Mouse (Mus musculus): Measurements from ENCODE around the gene Iqgap2.
A peak's percentile ranks its signal among the peaks of the same experiment; 100 is the strongest.

Iqgap2 gene

DNA sequence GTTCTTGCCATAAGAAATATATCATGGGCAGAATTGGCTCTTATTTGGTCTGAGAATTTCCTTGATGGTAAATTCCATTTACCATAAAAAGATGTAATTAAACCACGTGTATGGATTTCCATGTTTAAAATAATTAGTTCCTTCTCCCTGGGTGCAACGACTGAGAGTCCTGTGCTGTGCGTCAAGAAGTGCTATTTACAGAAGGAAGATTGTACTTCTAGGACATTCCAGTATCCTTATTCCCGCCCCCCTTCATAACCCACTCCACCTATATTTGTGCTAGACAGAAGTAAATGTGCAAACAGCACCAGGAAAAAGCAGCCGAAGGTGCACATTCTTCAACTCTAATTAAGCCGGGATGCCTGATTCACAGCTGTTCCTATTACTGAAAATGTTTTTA is 65.5 kb downstream of the Iqgap2 start:
- DNase-seq: no peak

DNA sequence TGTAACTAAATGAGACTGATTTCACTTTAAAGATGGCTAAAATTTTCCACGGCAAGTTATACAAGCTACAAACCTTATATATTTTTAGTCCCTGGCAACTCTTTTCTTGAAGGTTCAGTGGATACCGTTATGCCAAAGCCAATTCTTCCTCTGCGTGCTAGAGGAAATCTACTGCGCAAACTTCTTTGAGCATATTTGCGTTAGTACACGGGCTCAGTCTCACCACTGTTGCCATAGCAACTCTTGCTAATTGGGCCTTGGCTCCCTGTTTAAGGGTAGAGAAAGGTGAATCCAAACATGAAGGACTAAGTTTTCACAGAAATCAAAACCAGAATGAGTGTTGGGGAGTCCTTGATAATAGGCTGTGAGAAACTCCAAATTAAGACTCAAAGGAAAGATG is 68.8 kb downstream of the Iqgap2 start:
- peak; percentile 73 for DNase-seq

DNA sequence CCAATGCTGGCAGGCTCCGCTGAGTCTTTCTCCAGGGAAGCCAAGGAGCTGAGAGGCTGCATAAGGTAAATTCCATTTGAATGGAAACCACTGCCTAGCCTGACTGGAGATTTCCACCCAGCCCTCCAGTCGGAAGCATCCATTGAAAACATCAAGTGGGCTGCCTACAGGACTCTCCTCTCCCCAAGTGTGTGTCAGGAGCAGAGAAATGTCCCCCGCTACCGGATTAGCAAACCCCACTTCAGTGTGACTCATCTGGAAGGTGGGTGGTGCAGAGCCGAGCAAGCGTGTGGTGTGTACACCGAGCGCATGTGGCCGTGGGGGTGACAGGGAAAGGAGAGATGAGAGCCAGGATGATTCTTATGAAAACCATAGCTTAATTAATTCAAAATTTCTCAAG is 71.7 kb downstream of the Iqgap2 start:
- peak; percentile 93 for DNase-seq

DNA sequence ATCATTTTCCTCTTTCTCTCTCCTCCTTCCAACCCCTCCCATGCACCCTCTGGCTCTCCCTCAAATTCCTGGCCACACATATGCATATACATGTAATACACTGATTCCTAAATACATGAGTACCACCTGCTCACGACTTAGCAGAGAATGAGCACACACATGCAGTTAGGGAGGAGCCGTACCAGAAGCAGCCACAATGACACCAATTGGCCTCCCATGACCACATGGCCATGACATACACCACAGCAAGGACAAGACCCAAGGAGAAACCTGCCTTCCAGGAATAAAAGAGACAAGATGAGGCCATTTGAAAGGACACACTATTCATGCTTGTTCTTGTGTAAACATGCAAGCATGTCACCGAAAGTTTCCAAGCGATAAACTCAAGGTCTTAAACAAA is 72.8 kb downstream of the Iqgap2 start:
- DNase-seq: no peak

DNA sequence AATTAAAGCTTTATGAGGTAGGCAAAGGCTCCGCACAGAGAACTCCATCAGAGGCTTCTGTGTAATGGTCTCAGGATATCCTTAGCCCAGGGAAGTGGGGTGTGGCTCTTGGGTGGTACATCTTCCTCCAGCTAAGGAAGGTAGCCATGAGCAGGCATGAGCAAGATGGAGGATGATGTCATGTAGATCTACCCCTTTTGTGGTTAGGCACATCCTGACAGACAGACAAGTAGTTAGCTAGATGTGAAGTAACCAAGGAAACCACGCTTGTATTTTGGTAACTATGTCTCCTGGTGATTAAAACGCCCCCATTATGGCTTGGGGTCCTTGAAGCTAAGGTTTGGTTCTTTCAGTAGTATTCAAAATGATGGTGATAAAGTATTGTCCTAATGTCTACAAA is 78.1 kb downstream of the Iqgap2 start:
- no peak for DNase-seq

DNA sequence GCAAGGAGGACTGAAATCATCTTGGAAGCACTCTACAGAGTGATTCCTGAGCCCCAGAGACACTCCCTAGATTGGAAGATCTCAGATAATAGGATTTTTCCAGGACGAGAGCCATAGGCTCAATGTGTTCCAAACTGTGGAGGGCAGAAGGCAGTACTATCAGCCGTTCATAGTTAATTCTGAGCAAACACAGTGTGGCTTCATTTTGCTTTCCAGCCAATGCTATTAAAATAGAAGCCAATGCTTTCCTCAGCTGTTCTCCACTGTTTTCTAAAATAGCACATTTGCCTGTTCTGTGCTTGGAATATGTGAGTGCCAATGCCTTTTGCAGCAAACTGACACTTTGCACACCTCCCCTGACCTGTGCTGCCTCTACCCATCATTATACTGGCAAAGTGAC is 80.9 kb downstream of the Iqgap2 start:
- DNase-seq: no peak

DNA sequence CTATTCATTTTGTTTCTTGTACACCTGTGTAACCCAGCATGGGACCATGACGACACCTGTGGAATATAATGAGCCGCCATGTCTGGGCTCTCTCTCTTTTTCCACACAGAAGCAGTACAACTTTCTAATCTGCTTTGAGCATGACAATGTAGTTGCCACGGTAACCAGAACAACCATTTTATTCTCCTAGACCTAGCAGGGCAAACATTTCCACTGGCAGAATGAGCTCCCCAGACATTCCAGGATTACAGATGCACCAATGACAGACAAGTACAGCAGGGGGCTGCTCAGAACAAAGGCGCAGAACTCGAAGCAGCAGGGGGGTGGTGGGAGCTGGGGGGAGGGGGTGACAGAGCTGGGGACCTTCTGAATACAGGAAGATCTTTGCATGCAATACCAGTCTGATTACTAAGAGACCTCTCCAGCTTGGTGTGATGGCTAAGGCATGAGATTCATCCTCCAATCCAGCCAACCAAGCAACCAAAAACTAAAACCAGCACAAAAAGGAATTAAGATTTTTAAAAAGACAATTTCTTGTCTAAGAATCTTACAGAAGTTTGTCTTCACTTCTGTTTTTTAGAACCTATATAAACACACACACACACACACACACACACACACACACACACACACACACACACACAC is 84.5 kb downstream of the Iqgap2 start:
- DNase-seq: no peak

DNA sequence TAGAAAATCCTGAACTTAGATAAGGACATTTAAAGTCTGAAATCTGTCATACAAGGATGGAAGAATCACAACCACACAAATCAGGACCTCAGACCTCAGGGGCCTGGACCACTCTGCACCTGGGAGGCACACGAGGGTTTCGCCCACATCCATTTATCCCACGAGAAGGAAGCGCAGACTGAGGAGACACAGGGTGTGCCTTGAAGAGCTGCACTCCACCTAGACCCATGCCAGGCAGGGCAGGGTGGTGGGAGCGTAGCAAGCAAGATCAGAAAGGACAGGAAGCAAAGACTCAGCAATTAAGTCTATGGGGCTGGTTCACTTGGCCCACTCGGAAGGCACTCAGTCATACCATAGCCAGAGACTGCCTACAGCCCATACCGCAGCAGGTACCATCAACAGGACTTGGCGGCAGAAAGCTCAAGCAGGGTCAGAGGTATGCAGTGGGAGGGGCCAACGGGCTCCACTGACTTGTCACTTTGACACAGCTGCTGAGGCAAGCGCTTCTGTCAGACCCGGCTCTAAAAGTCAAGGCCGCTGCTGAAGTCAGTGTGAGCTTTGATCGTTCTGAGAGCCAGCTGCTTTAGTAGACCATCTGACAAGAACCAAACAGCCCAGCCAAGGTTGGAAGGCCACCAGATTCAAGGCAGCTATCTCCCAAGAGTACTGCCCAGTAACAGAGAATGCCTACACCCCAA is 86.1 kb downstream of the Iqgap2 start:
- DNase-seq: no peak

DNA sequence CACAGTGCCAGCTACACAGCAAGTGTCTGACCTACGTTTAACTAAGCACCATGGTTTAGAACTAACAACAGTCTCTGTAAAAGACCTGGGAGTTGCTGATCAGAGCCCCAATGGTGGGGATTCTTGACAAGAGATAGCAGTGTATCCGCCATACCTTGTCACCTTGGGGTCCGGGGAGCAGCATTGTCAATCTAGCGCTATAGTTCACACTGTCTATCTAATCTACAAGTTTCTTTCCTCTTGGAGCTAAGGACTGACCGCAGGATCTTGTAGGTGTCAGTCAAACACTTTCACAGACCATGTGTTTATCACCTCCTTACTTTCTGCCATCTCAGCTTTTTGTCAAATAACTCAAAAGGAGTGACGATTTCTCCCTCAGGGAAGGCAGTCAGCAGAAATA is 87.6 kb downstream of the Iqgap2 start:
- DNase-seq: no peak

DNA sequence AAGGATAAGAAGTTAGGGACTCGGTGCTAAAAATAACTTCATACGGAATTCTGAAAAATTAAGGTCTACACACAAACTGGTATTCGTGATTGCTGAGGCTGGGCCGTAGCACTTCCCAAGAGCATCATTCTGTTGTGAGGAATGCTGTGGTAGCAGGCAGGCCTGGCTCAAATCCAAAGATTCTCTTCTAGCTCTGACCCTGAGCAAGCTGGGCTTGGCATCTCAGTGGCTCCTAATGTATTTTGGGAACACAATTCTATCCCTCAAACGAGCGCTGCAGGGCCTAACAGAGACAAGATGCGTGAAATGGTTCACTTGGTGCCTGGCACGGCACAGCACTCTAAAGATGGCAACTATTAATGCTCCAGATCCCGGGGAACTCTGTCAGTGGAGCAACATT is 90.8 kb downstream of the Iqgap2 start:
- no peak for DNase-seq

DNA sequence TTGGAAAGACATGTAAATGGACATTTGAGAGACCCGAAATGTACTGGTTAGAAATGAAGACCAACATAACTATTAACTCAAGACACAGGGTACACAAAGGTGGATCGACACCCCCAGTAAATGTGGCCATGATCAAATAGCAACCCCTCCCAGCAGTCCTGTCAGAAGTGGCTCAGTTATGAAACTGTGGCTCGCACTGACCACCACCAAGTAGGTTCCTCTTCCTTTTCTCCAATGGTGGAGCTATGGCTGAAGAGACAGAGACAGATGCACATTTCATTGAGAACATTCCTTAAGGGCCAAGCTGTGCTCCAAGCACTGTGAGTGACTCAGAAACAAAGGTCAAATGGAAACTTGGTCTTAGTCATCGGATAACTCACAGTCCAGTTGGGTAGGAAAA is 92.4 kb downstream of the Iqgap2 start:
- no peak for DNase-seq

DNA sequence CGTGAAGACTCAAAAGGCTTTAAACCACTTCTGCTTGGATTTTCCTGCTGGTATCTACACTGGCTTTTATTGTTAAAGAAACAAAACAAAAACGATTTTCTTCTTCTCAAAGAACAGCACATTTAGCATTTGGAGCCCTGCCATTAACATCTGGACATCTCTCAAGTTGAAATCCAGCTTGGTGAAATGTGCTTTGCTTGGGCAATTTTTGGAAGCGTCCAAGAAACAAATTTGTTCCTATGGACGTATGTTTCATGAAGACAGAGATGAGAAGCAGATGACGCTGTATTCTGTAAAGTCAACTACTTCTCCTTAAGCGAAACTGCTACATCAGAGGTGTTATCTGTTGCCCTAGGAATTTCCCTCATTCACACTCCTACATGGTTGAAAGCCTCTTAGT is 93.0 kb downstream of the Iqgap2 start:
- DNase-seq: no peak

DNA sequence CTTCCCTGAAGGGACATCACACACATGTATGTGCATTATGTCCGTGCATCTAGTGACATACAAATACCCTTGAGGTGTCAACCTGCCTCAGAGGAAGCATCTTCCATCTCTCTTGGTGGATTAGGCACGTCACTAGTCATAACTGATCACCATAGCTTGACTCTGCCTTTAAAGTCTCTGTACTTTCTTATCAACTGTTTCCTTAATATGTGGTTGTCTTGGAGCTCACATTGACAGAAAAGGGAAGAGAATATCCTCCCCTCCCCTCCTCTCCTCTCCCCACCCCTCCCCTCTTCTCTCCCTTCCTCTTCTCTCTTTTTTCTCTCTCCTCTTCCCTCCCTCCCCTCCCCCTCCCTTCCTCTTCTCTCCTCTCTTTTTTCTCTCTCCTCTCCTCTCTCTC is 94.2 kb downstream of the Iqgap2 start:
- no peak for DNase-seq

DNA sequence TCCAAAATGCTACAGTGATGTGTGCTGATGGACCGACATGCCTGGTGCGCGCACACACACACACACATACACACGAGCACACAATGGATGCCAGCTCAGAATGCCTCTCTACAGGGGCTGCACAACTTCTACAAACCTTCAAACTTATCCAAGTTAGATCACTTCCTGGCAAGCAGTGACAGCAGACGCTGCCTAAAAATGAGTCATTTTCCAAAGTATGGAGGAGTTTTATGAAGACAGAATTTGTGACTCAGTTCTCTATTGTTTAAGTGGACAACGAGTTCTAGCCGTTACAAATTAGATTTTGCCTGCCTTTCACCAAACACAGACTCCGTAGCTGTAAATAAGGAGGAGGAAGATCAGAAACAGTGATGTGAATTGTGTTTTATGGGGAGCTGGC is 97.4 kb downstream of the Iqgap2 start:
- DNase-seq: no peak

DNA sequence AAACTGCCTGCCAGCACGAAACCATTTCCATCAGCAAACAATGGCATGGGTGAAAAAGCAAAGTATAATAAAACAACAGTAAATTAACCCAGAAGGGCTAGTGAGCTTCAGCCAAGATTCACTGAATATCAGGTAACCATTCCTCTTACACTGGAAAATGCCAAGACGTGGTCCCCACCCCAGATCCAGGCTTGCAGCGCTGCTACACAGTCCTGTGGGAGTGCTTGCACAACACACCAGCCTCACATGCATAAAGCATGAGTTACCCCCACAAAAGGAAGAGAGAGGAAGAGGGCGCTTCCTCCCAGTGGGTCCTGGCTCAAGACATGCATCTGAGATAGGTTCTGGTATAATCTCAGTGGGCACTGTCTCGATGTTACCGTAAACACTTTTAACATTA is 100.8 kb downstream of the Iqgap2 start:
- no peak for DNase-seq

DNA sequence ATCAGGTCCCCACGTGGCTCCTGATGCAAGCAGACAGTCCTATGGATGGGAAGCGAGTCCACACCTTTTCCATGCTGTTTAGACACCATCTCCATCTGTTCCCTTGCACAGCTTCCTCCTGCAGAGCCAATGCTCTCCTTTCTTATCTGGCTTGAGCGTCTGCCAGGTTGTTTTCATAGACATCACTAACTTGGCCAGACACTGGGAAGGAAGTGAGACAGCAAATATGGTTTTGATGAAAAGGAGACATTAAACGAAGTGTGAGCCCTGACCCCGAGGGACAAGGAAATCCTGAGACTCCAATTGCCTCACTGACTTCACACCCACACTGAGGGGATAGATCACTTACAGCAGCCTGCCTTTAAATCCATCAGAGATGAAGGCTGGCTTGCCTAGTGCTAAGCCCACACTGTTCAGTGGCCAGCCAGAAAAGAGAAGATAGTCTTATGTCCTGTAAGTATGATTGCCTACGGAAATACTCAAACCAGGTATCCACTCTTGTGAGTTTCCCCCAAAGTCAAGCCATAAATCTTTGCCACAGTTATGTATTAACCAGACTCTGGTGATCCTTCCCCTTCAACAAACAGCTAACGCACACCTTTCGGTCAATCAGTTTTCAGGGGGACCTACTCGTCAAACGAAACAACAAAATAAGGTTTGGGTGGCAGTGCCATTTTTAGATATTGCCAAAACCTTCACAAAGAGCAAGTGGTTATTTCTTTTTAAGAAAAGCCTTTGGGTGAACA is 102.9 kb downstream of the Iqgap2 start:
- DNase-seq: peak; percentile 60

DNA sequence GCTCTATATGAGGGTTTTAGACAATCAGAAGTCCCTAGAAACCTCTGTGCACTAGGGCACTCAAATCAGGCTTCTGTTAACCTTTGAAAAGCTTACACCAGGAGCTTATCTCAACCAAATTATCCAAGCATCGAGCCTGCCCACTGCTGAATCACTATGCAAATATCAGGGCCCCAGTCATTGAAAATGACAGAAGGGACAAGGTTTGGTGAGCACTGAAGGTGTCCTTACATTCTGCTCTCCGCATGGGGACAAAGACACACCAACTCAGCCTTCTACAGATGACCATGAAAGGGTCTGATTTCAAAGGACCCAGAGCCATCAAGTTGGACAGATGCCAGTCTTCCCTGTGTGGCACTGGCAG is 108.8 kb downstream of the Iqgap2 start:
- no peak for DNase-seq

DNA sequence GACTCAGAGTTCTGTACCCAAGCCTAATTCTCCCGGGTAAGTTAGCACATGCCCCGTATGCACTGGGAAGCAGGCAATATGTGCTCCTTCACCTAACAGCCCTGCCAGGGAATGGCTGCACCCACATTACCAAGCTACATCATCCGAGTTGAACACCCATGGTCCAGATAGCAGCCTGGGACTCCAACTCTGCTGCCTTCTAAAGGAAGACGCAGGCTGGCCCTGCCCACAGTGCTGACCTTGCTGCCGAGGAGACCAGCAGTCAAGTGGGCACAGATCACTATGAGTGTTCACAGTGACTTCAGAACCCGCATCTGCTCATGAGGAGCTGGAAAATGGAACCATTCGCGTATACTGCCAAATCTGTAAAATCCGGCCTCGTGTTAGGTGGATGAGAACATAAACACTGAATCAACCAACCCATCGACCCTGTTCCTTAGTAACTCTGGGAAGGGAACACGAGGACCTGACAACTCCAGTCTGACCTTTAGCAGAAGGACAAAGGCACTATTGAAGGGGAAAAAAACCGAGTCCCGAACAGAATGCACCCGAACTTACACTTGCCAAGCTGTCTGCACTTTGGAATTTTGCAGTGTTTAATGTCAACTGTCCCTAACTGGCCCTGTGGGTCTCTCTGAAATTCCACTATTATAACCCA is 109.3 kb downstream of the Iqgap2 start:
- no peak for DNase-seq

DNA sequence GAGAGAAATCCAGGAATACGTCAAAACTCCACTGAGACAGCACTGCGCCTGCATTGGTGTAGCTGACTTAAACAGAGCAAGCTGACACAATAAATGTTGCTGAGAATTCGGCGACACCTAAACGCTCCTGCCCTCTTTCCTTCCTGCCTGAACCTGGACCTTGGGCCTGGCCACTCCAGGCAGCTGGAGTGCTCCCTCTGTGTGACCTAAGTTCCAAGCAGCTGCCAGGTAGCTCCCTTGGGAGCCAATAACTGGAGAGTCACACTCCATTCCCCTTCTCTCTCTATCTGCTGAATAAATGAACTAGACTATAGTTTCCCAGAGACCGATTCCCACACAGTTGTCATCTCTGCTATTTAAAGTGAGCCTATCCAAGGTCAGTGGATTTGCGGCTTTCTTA is 111.7 kb downstream of the Iqgap2 start:
- DNase-seq: no peak

DNA sequence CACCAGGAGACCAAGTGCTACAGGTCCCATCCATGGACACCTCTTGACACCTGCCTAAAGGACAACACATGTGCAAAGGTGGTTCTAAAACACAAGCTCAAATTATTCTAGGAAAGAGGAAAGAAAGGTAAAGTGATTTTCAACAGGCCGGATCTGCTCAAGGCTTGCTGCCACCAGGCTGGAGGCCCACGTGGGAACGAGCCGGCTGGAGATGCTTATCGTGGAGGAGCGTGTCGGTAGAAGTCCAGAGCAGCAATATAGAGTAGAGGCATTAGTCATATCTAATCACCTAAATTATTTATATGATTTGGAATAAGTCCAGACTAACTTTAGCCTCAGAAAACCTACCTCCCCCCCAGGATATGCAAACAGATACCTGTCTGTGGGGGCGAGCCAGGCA is 112.5 kb downstream of the Iqgap2 start:
- no peak for DNase-seq

DNA sequence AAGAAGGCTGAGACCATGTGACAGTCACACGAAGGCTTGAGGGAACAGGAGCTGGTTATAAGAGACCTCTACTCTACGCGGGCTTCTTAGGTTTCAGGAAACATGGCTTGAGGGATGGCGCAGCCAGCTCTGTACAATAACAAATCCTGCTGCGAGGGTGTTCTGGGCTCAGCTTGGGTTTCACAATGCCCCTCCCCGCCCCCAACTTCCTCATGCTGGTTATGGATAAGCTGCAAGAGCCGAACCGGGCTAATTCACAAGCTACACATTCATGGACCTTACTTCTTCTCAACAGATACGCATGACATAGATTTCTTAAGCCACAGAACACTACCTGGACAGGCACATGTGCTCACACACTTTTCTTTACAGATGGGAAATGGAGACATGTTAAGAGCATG is 113.0 kb downstream of the Iqgap2 start:
- no peak for DNase-seq

DNA sequence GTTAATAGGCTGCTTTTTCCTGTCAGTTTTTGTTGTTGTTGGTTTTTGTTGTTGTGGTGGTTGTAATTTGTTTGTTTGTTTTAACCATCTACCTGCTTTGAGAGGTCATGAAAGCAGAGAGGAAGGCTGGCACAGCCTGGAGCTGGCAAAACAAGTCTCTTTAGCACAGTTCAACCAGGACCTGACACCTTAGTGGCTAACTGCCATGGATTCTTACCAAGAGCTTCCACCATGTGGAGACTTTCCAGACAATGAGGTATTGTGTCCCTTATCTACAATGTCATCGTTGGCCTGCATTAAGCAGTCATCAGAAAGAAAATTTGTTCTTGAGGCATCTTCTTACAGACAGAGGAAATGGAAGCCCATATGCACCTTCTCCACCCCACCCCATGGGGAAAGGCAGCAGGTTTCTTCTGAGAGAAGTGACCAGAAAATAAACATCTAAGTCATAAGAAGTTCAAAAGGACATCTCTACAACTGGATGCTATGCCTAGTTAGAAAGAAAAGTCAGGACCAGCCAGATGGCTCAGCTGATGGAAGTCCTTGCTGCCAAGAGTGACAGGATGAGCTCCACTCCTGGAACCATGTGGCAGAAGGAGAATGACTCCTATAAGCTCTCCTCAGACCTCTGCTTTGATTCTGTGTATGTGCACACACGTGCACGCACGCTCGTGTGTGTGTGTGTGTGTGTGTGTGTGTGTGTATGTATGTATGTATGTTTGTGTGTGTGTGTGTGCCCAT is 113.9 kb downstream of the Iqgap2 start:
- no peak for DNase-seq

DNA sequence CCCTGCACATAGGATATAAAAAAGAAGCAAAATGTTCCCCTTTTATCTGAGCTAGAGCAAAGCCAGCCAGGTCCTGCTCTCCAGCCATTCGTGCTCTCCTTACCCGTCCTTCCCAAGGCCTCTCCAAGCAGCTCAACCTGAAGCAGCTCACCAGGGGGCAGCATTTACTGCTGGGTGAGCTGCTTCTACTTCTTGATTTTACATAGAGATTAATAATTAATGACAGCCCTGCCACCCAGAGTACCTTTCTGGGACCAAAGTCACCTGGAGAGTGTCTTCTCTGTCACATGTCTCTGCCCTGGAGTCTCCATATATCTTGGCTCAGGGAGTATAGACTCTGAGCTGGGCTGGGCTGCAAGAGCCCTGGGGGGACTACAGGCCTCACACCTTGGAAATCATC is 114.5 kb downstream of the Iqgap2 start:
- peak; percentile 44 for DNase-seq
